Mouse (Mus musculus): ENCODE results near the gene Man1a. TPM values are rescaled to one million over a fixed set of nuclear protein-coding genes. Genes with fewer than 3 reads are reported as not detected.

Gene Man1a
- polyA plus RNA-seq, 1 experiment from 2014 or later, result 6.4 TPM

DNA sequence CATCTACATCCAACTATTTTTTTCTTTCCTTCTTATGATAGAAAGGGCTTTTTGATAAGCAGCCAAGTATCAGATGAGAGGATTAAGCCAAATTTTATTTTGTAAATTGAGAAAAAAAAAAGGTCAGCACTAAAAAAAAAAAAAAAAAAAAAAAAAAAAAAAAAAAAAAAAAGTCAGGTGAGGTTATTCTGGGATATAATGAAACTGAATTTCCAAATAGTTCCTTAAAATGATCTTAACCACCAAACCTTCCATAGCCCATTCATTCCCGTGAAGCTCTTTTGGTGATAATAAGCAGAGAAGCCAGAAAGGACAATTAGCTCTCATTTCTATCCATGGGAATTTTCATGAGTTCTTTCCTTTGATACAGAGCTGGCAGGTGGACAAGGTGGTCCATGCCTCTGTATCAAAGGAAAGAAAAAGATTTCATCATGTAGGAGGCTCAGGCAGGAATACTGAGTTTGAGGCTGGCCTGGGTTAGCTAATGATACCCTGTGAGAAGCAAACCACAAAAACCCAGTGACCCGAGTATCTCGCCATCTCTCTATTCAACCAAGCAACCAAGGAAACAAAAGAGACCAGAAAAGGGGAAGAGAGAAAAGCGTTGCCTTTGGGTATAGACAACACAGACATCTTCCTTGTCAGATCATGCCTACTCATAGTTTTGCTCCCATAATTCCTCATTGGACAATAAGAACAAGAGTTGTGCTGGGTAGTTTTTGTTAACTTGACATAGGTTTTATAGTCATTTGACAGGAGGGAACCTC is 162.7 kb downstream of the Man1a start:
- Histone ChIP-seq H3K9ac (no peak overlapping the region), H3K27me3 (no peaks in the 10 kb centered on the region), H3K4me3 (replicated peaks) (no peak overlapping the region), H3K9me3 (replicated peaks) (no peaks in the 10 kb centered on the region), H3K4me2 (replicated peaks) (no peak overlapping the region), H3K36me3 (no peaks in the 10 kb centered on the region), H3K27ac (replicated peaks) (no peak overlapping the region), H3K4me1 (no peaks in the 10 kb centered on the region)
- WGBS, result 84% methylated on average over 4 of the region's 4 CpGs
- ATAC-seq (ENCODE audit: insufficient number of reproducible peaks, low FRiP score, low TSS enrichment, low read depth), result no peak

- no peak overlapping the region for H3K4me2 ChIP-seq (replicated peaks)
- ATAC-seq (ENCODE audit: insufficient number of reproducible peaks, low FRiP score, low TSS enrichment, low read depth), result no peak
- H3K36me3 ChIP-seq, result no peaks in the 10 kb centered on the region
- no peak overlapping the region for H3K9ac ChIP-seq
- no peaks in the 10 kb centered on the region for H3K9me3 ChIP-seq (replicated peaks)
- 42% methylated on average over 4 of the region's 4 CpGs for WGBS
- no peak overlapping the region for H3K27ac ChIP-seq (replicated peaks)
- H3K4me3 ChIP-seq (replicated peaks), result no peak overlapping the region
- H3K27me3 ChIP-seq, result no peaks in the 10 kb centered on the region
- H3K4me1 ChIP-seq, result no peaks in the 10 kb centered on the region
Observed at GRCm38 (mm10) chr10:53889512-53889911, 186.9 kb downstream of the Man1a start.

- Histone ChIP-seq H3K36me3 (no peaks in the 10 kb centered on the region), H3K27me3 (no peaks in the 10 kb centered on the region), H3K4me3 (replicated peaks) (no peak overlapping the region), H3K9ac (no peak overlapping the region), H3K4me1 (no peaks in the 10 kb centered on the region), H3K4me2 (replicated peaks) (no peak overlapping the region), H3K9me3 (replicated peaks) (no peaks in the 10 kb centered on the region), H3K27ac (replicated peaks) (no peak overlapping the region)
- no peak for ATAC-seq (ENCODE audit: insufficient number of reproducible peaks, low FRiP score, low TSS enrichment, low read depth)
- WGBS, result 75% methylated on average over 10 of the region's 10 CpGs
Observed at GRCm38 (mm10) chr10:53888382-53889110, 187.9 kb downstream of the Man1a start.

DNA sequence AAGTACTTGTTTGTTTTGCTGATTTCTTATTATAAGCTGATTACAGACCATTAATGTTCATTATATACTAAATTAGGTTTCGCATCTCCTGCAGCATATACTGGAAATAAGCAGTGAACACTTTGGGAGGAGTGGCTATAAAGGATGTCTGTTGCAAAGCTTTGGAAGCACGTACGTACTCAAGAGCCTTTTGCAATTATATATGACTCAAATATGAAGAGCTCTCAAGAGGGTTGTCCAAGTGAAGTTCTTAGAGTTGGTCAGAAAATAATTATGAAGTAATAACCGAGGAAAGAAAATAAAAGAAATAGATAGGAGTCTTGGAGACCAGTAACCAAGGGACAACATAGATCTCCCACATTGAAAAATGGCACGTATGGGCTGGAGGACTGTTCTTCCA is 189.9 kb downstream of the Man1a start:
- H3K36me3 ChIP-seq, result no peaks in the 10 kb centered on the region
- no peak overlapping the region for H3K9ac ChIP-seq
- ATAC-seq (ENCODE audit: insufficient number of reproducible peaks, low FRiP score, low TSS enrichment, low read depth), result no peak
- no peaks in the 10 kb centered on the region for H3K9me3 ChIP-seq (replicated peaks)
- no peaks in the 10 kb centered on the region for H3K27me3 ChIP-seq
- no peak overlapping the region for H3K27ac ChIP-seq (replicated peaks)
- no peak overlapping the region for H3K4me3 ChIP-seq (replicated peaks)
- H3K4me1 ChIP-seq, result no peaks in the 10 kb centered on the region
- WGBS, result 79% methylated on average over 5 of the region's 5 CpGs
- no peak overlapping the region for H3K4me2 ChIP-seq (replicated peaks)

DNA sequence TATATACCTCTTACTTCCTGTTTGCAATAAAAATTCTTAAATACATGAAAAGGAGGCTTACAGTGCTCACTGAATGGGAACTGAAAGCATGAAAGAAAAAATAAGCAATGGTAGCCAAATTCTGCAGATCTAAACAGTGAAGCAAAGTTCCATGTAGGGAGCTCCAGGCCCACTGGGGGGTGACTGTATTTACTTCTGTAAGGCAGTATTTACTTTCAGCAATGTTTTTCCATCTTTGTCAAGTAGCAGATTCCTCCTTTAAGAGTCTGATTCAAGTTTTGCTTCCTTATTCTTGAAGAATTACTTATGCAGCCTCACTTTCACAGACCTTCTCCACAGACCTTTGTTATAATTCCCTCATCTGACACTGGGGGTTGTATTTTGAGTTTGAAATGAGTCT is 195.1 kb downstream of the Man1a start:
- Histone ChIP-seq H3K9me3 (replicated peaks) (no peaks in the 10 kb centered on the region), H3K27ac (replicated peaks) (no peak overlapping the region), H3K27me3 (no peaks in the 10 kb centered on the region), H3K4me3 (replicated peaks) (no peak overlapping the region), H3K36me3 (no peaks in the 10 kb centered on the region), H3K4me2 (replicated peaks) (no peak overlapping the region), H3K9ac (no peak overlapping the region), H3K4me1 (no peaks in the 10 kb centered on the region)
- no peak for ATAC-seq (ENCODE audit: insufficient number of reproducible peaks, low FRiP score, low TSS enrichment, low read depth)

DNA sequence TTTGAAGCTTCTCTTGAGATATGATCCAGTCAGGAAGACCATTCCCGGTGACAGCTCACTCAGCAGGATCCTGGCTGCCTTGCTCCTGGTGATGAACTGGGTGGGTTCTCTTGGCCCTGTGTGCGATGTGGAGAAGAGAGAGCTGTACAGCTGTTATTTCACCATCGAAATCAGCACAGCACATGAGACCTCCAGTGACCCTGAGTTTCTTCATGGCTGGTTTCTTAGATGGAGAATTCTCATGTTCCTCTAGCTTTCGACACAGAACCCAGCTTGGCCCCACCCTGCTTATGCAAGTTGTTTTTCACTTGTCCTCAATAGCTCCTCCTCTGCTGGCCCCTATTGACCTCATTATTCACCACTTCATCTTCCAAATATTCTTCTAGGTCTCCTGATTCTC is 200.5 kb downstream of the Man1a start:
- no peak for ATAC-seq (ENCODE audit: insufficient number of reproducible peaks, low FRiP score, low TSS enrichment, low read depth)
- no peaks in the 10 kb centered on the region for H3K9me3 ChIP-seq (replicated peaks)
- no peak overlapping the region for H3K4me2 ChIP-seq (replicated peaks)
- H3K27ac ChIP-seq (replicated peaks), result no peak overlapping the region
- H3K27me3 ChIP-seq, result no peaks in the 10 kb centered on the region
- no peak overlapping the region for H3K9ac ChIP-seq
- WGBS, result 84% methylated on average over 4 of the region's 4 CpGs
- no peaks in the 10 kb centered on the region for H3K36me3 ChIP-seq
- H3K4me1 ChIP-seq, result no peaks in the 10 kb centered on the region
- H3K4me3 ChIP-seq (replicated peaks), result no peak overlapping the region

- Histone ChIP-seq H3K4me2 (replicated peaks) (no peak overlapping the region), H3K4me3 (replicated peaks) (no peak overlapping the region), H3K27ac (replicated peaks) (no peak overlapping the region), H3K4me1 (no peaks in the 10 kb centered on the region), H3K9me3 (replicated peaks) (no peaks in the 10 kb centered on the region), H3K36me3 (no peaks in the 10 kb centered on the region), H3K27me3 (no peaks in the 10 kb centered on the region), H3K9ac (no peak overlapping the region)
- WGBS, result 74% methylated on average over 3 of the region's 3 CpGs
- ATAC-seq (ENCODE audit: insufficient number of reproducible peaks, low FRiP score, low TSS enrichment, low read depth), result no peak
Observed at GRCm38 (mm10) chr10:53874191-53874590, 202.2 kb downstream of the Man1a start.

- WGBS, result 38% methylated on average over 7 of the region's 7 CpGs
- Histone ChIP-seq H3K4me1 (no peaks in the 10 kb centered on the region), H3K36me3 (no peaks in the 10 kb centered on the region), H3K9ac (no peak overlapping the region), H3K27ac (replicated peaks) (no peak overlapping the region), H3K27me3 (no peaks in the 10 kb centered on the region), H3K4me3 (replicated peaks) (no peak overlapping the region), H3K9me3 (replicated peaks) (no peaks in the 10 kb centered on the region), H3K4me2 (replicated peaks) (no peak overlapping the region)
- ATAC-seq (ENCODE audit: insufficient number of reproducible peaks, low FRiP score, low TSS enrichment, low read depth), result no peak
Observed at GRCm38 (mm10) chr10:53863486-53864357, 212.7 kb downstream of the Man1a start.

- H3K9me3 ChIP-seq (replicated peaks), result no peaks in the 10 kb centered on the region
- no peaks in the 10 kb centered on the region for H3K36me3 ChIP-seq
- H3K27me3 ChIP-seq, result no peaks in the 10 kb centered on the region
- WGBS, result 76% methylated on average over 1 of the region's 1 CpGs
- no peak for ATAC-seq (ENCODE audit: insufficient number of reproducible peaks, low FRiP score, low TSS enrichment, low read depth)
- no peaks in the 10 kb centered on the region for H3K4me1 ChIP-seq
- H3K4me2 ChIP-seq (replicated peaks), result no peak overlapping the region
- no peak overlapping the region for H3K27ac ChIP-seq (replicated peaks)
- H3K9ac ChIP-seq, result no peak overlapping the region
- H3K4me3 ChIP-seq (replicated peaks), result no peak overlapping the region
Observed at GRCm38 (mm10) chr10:53859879-53860278, 216.5 kb downstream of the Man1a start.

GRCm38 (mm10) chr10:53859224-53859623 is 217.2 kb downstream of the Man1a start:
- WGBS, result 88% methylated on average over 3 of the region's 3 CpGs

More at GRCm38 (mm10) chr10:53859224-53859623, 217.2 kb downstream of the Man1a start:
- Histone ChIP-seq H3K9ac (no peak overlapping the region), H3K36me3 (no peaks in the 10 kb centered on the region), H3K27ac (replicated peaks) (no peak overlapping the region), H3K9me3 (replicated peaks) (no peaks in the 10 kb centered on the region), H3K27me3 (no peaks in the 10 kb centered on the region), H3K4me1 (no peaks in the 10 kb centered on the region), H3K4me2 (replicated peaks) (no peak overlapping the region), H3K4me3 (replicated peaks) (no peak overlapping the region)
- no peak for ATAC-seq (ENCODE audit: insufficient number of reproducible peaks, low FRiP score, low TSS enrichment, low read depth)

All from embryonic facial prominence, embryonic 15.5 days (tissue).